Mouse (Mus musculus): Measurements from ENCODE around the gene Iqcb1. TPM values are rescaled to one million over a fixed set of nuclear protein-coding genes. Genes with fewer than 3 reads are reported as not detected.
"Not testable (repeated sequence)": the region's sequence is repeated elsewhere in the genome, so short reads cannot be mapped to it uniquely, and the experiment has no call there.

Gene Iqcb1
- total RNA-seq (2021) = 1 to 10 TPM; 4.7 TPM
- long read RNA-seq, experiment 1, partial matches to known transcripts = 8 of 16 reads
- long read RNA-seq, experiment 1, other reads (novel, unspliced or antisense) = 6 of 16 reads
- long read RNA-seq, experiment 2, partial matches to known transcripts = 2 of 9 reads
- long read RNA-seq, experiment 2, other reads (novel, unspliced or antisense) = 6 of 9 reads

- peak; percentile 82 for DNase-seq
Observed at GRCm38 (mm10) chr16:36828054-36828786, at the start of gene Iqcb1. TSS of gene Iqcb1 (plus strand) at chr16:36828385.

- no peak for DNase-seq
Observed at GRCm38 (mm10) chr16:36784146-36784545, 44.0 kb upstream of the Iqcb1 start.

DNA sequence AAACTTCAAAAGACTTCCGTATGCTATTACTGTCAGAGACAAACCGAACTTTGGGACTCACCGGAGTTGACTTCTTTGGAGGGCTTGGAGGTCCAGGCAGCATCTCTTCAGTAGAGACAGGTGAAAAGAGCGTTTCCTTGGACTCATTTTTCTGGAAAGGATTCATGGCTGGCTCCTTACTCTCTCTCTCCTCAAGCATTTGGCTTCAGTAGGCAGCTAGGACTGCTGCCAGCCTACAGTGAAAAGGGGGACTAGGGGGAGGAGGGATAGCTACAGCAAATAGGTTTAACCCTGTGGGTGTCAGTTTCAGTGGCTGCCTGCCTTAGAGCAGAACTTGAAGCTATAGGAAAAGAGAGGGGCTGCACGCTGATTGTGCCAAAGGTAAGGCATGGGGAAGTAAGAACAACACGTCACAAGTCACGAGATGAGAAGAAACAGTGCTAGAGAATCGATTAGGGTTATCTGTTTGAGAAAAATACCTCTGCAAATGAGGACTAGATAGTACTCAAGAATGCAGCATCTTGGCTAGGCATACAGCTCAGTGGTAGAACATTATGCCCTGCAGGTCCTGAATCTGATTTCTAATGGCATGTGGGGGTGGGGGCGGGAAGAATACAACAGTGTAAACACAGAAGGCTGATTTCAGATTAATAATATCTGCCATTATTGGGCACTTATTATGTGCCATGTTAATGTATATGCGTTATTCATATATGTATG, 43.4 kb upstream of the Iqcb1 start, which contains the start of gene Slc15a2:
Gene Slc15a2, minus strand, starts transcription at position 369 of the 720 bp plus-strand sequence.
- no peak for DNase-seq

- no peak for DNase-seq
Observed at GRCm38 (mm10) chr16:36786466-36786865, 41.7 kb upstream of the Iqcb1 start.

- DNase-seq = no peak
Observed at GRCm38 (mm10) chr16:36790166-36790565, 38.0 kb upstream of the Iqcb1 start.

- no peak for DNase-seq
Observed at GRCm38 (mm10) chr16:36794976-36795375, 33.2 kb upstream of the Iqcb1 start.

DNA sequence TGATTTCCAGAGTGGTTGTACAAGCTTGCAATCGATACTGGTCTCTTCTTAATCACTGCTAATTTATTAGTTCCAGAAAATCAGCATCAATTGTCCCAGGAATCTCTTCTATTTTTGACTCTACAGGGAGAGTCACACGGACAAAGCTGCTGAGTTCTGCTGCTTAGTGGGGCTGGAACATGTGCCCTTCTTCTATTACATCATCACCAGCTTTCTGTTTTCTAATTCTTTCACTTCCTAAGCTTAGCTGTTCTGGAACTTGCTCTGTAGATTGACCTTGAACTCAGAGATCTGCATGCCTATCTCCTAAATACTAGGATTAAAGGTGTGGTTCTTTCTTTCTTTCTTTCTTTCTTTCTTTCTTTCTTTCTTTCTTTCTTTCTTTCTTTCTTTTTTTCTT, 29.9 kb upstream of the Iqcb1 start:
- DNase-seq = no peak

GRCm38 (mm10) chr16:36802361-36802760, 25.8 kb upstream of the Iqcb1 start:
- DNase-seq = no peak

- DNase-seq = no peak
Observed at GRCm38 (mm10) chr16:36808616-36809015, 19.6 kb upstream of the Iqcb1 start.

DNA sequence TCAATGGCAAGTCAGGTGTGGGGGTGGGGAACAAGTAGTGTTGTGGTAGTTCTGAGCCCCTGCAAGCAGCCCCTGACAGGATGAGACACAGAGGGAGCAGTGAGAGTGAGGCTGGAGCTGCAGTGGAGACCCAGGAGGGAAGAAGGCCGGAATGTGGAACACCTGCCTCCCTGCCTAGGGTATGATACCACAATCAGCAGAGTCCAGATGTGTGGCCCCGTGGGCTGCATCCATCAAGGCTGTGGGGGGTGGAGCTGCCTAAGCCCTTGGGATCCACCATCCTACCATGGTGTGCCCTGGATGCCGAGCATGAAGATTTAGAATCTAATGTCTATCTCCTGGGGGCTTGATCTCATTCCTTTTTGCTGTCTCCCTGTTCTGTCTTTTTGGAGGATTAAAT, 14.5 kb upstream of the Iqcb1 start:
- no peak for DNase-seq

DNA sequence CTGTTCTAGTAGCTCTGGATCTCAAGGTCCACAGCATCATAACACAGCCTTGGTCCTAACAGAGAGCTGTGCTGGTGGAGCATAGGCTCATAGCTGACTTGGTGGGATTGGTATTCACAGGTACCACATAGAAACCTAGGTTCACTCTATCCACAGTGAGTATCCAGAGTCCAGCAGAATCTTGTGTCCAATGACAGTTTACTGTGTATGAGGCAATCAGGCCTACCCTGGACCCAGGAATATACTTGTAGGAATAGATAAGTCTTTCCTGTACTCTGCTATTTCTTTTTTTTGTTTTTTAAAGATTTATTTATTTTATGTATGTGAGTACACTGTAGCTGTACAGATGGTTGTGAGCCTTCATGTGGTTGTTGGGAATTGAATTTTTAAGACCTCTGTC, 11.3 kb upstream of the Iqcb1 start:
- no peak for DNase-seq

GRCm38 (mm10) chr16:36817321-36817926, 10.8 kb upstream of the Iqcb1 start:
- DNase-seq = peak; percentile 46

GRCm38 (mm10) chr16:36820016-36820415, 8.2 kb upstream of the Iqcb1 start:
- no peak for DNase-seq

- DNase-seq = no peak
Observed at GRCm38 (mm10) chr16:36820747-36821146, 7.4 kb upstream of the Iqcb1 start.

GRCm38 (mm10) chr16:36821474-36821873, 6.7 kb upstream of the Iqcb1 start:
- no peak for DNase-seq

GRCm38 (mm10) chr16:36827611-36828053, 553 bp upstream of the Iqcb1 start:
- DNase-seq = no peak

GRCm38 (mm10) chr16:36828820-36829219, 635 bp downstream of the Iqcb1 start:
- DNase-seq = no peak

DNA sequence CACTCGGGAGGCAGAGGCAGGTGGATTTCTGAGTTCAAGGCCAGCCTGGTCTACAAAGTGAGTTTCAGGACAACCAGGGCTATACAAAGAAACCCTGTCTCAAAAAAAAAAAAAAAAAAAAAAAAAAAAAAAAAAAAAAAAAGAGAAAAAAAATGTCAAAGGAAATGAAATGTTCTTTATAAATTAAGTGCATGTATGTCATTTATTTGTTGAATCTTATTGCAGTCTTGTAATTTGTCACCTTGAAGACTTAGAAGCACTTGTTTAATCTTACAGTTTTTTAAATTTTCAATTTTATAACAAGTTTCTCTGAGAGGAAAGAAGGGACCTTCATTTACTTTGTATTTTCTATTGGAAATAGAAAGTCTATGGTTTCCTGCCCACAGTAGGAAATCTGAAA, 18.7 kb downstream of the Iqcb1 start:
- DNase-seq = not testable (repeated sequence)

DNA sequence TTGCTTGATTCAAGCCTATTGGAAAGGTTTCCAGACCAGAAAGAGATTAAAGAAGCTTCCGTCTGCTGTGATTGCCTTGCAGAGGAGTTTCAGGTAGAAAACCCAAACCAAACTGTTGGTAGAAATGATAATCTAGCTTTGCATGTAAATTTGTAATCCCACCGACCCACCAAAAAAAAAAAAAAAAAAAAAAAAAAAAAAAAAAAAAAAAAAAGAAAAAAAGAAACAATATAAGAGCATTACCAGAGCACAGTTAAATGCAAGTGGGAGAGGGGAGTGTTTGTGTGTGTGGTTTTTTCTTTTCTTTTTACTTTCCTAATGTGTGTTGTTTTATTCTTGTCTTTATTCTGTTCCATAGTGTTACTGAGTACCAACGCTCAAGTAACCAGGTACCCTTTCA, 23.0 kb downstream of the Iqcb1 start:
- DNase-seq = no peak

DNA sequence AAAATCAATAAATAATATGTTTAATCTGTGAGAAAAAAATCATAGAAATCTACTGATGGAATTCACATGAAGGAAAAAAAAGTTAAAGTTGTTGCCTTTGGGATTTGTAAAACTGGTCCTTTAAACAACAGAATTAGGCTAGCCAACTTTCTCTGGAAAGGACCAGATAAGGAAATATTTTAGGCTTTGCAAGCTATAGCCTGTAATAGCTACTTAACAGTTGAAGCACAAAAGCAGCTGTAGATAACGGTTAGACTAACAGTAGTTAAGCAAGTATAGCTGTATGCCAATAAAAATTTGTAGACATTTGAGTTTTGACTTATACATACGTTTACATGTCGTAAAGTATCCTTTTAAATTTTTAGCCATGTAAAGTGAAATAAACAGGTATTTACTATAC, 35.4 kb downstream of the Iqcb1 start:
- no peak for DNase-seq

GRCm38 (mm10) chr16:36869442-36869841, 41.3 kb downstream of the Iqcb1 start:
- DNase-seq = no peak

DNA sequence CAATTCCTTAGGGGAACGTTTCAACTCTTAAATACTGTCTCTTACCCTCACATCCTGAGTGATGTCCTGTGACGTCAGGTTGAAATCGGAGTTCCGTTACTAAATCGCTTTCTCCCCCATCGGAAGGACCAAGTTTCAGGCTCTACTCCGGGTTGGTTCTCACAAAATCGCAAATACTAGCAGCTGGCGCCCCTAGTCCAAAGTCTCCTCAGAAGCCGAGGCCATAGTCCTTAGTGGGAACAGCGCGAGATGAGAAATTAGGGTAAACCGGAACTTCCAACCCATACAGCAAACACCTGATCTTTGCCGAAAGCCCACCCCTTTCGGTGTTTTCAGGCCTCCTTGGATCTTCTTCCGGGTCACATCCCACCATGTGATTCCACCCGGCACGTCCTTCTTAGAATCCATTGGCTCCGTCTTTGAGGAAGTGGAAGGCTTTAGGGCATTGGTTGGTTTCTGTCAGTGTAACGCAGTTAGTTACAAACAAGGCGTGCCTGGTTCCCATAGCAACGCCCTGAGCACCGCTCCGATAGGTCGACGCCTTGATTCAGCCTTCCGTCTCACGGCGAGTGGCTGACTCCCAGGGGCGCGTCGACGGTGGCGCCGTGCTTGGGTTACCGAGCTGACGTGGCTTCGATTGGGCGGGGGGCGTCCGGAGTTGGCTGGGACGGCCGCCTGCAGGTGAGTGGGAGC, 46.5 kb downstream of the Iqcb1 start, which contains the start of the genes Eaf2 and Golgb1:
Gene Eaf2, minus strand, starts transcription at position 421 of the 693 bp plus-strand sequence.
Gene Golgb1, plus strand, starts transcription at position 558 of the 693 bp plus-strand sequence.
- DNase-seq = peak; percentile 96
